Mouse (Mus musculus) stomach, postnatal 0 days (tissue): ENCODE data around the gene Lrmda.

ENCODE experiments used
- CTCF ChIP-seq: IDR thresholded peaks from 2 replicates; pipeline ENCODE4 v1.5.1; 2016; ENCODE audit warnings: antibody characterized with exemption, low read depth, mild to moderate bottlenecking, moderate library complexity
- EP300 ChIP-seq: optimal IDR thresholded peaks from 2 replicates; pipeline ENCODE3; 2016; ENCODE audit warnings: antibody characterized with exemption

DNA sequence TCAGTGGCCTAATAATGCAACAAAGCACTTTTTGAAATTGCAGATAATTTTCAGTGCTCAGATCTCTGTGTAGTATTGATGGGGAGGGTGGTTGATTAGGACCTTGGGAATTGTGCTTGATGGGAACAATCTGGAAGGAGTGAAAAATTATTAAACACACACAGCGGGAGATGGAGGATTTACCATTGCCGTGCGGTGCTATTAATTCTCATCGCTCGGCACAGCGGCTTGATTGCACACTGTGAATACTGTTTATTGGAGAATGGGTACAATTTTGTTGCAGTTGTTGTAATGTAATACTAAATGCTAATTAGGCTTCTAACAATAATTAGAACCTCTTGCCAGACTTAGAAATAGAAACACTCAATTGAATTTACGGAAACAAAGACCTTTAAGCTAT, 262.1 kb downstream of the Lrmda start:
- TF ChIP-seq EP300, result no peak
- no peak for TF ChIP-seq CTCF
